Mouse (Mus musculus) CD8-positive naive resting alpha-beta T cell, adult 57 days (primary cell): ENCODE results near the gene Bscl2. TPM values are rescaled to one million over a fixed set of nuclear protein-coding genes. Genes with fewer than 3 reads are reported as not detected.

Experiments used
- total RNA-seq: library from RNA; stranded (reverse); gene quantifications from one replicate; pipeline ENCODE4 v1.2.4, GENCODE M21; 2023

Bscl2 gene
- total RNA-seq, 1 experiment from 2014 or later, result 41.8 TPM

Other genes starting within 250 kb of the Bscl2 start
- not detected for gene Slc22a8, start 246.2 kb upstream of the Bscl2 start, total RNA-seq
- gene Slc22a6, start 219.4 kb upstream of the Bscl2 start, total RNA-seq, result not detected
- gene Chrm1, start 173.7 kb upstream of the Bscl2 start, total RNA-seq, result not detected
- gene Slc3a2, start 114.1 kb upstream of the Bscl2 start, total RNA-seq, result 222 TPM
- gene Wdr74, start 101.6 kb upstream of the Bscl2 start, total RNA-seq, result 116 TPM
- 10.2 TPM for gene 1700092M07Rik, start 96.7 kb upstream of the Bscl2 start, total RNA-seq
- gene Stx5a, start 96.1 kb upstream of the Bscl2 start, total RNA-seq, result 221 TPM
- 393 TPM for gene Nxf1, start 80.4 kb upstream of the Bscl2 start, total RNA-seq
- 39.0 TPM for gene Tmem223, start 66.5 kb upstream of the Bscl2 start, total RNA-seq
- gene Tmem179b, start 63.0 kb upstream of the Bscl2 start, total RNA-seq, result 75.2 TPM
- 10.3 TPM for gene Taf6l, start 51.0 kb upstream of the Bscl2 start, total RNA-seq
- gene Polr2g, start 38.9 kb upstream of the Bscl2 start, total RNA-seq, result 59.8 TPM
- 0.58 TPM for gene Zbtb3, start 34.9 kb upstream of the Bscl2 start, total RNA-seq
- 22.9 TPM for gene Ttc9c, start 18.1 kb upstream of the Bscl2 start, total RNA-seq
- 99.6 TPM for gene Hnrnpul2, start 17.5 kb upstream of the Bscl2 start, total RNA-seq
- gene AC129217.1, start 7.7 kb upstream of the Bscl2 start, total RNA-seq, result 16.8 TPM
- not detected for gene Gng3, start 1.7 kb downstream of the Bscl2 start, total RNA-seq
- gene Lrrn4cl, start 13.3 kb downstream of the Bscl2 start, total RNA-seq, result 0.61 TPM
- 113 TPM for gene Ubxn1, start 34.0 kb downstream of the Bscl2 start, total RNA-seq
- 31.5 TPM for gene Uqcc3, start 43.5 kb downstream of the Bscl2 start, total RNA-seq
- gene Lbhd1, start 46.3 kb downstream of the Bscl2 start, total RNA-seq, result 9.4 TPM
- gene Gm49403, start 46.5 kb downstream of the Bscl2 start, total RNA-seq, result not detected
- gene 1810009A15Rik, start 51.4 kb downstream of the Bscl2 start, total RNA-seq, result 33.6 TPM
- 7.6 TPM for gene Gm49416, start 51.5 kb downstream of the Bscl2 start, total RNA-seq
- gene Ints5, start 55.5 kb downstream of the Bscl2 start, total RNA-seq, result 21.6 TPM
- 152 TPM for gene Ganab, start 60.6 kb downstream of the Bscl2 start, total RNA-seq
- 60.9 TPM for gene B3gat3, start 82.9 kb downstream of the Bscl2 start, total RNA-seq
- 6.9 TPM for gene Rom1, start 91.9 kb downstream of the Bscl2 start, total RNA-seq
- gene Eml3, start 92.1 kb downstream of the Bscl2 start, total RNA-seq, result 86.8 TPM
- gene Mta2, start 104.4 kb downstream of the Bscl2 start, total RNA-seq, result 164 TPM
- 42.6 TPM for gene Tut1, start 116.4 kb downstream of the Bscl2 start, total RNA-seq
- 614 TPM for gene Eef1g, start 129.6 kb downstream of the Bscl2 start, total RNA-seq
- 120 TPM for gene Ahnak, start 151.8 kb downstream of the Bscl2 start, total RNA-seq